8 mouse cellular contexts compared by ENCODE assay signal in genomic region chr12:111946716-111947115, GRCm38 (mm10). TPM values are rescaled to one million over a fixed set of nuclear protein-coding genes. Genes with fewer than 3 reads are reported as not detected.
DNase-seq lines count a peak whose midpoint lies in the region; ATAC-seq and TF ChIP-seq lines count a peak whose summit lies in the region.

No protein-coding gene starts in this region.

- peak; percentile 95 for TF ChIP-seq RAD21 in CH12.LX (IDR thresholded peaks at IDR 0.05; ENCODE audit: low read depth, low read length)

- no peak for DNase-seq in frontal cortex, postnatal 25 days (ENCODE audit: low spot score in 2 of 2)
- DNase-seq in CH12.LX (ENCODE audit: extremely low read depth) = peak; percentile 82
- DNase-seq in cerebellum, adult 9-10 months = peak; percentile 80
- peak; percentile 83 to 88 for DNase-seq in kidney, postnatal 36 days
- peak; percentile 53 for DNase-seq in thymus, postnatal 0 days (ENCODE audit: low spot score)

- no peak overlapping the region for H3K27ac ChIP-seq in CH12.LX (ENCODE audit: insufficient read depth, low read depth)
- peak overlapping the region; percentile 96 for H3K27ac ChIP-seq in heart, embryonic 13.5 days (replicated peaks)

- no peak overlapping the region for H3K4me2 ChIP-seq in CH12.LX (ENCODE audit: insufficient read depth, low read depth, poor library complexity, severe bottlenecking)
- peak overlapping the region; percentile 25; the same call in 1 of the 2 replicates for H3K4me2 ChIP-seq in heart, embryonic 13.5 days

- dilution Hi-C loops in CH12.LX (cut with MboI; ENCODE audit: extremely low pct_ligation_motif_present, extremely low pct_unique_long_range_greater_than_20kb, low sequenced_read_pairs) = no loop called here

- WGBS in heart, embryonic 13.5 days = 20% methylated on average over 2 of the region's 2 CpGs

- no peaks in the 10 kb centered on the region for H3K79me2 ChIP-seq in CH12.LX (replicated peaks; ENCODE audit: control insufficient read depth, extremely low read depth, insufficient read depth, poor library complexity, severe bottlenecking)

- no peak overlapping the region for H3K4me3 ChIP-seq in CH12.LX (replicated peaks in 1 of 3; ENCODE audit: low read depth in 2 of 3, low read length in 2 of 3, poor library complexity in 1 of 3)
- H3K4me3 ChIP-seq in heart, embryonic 13.5 days = no peak overlapping the region

- no peaks in the 10 kb centered on the region for H3K27me3 ChIP-seq in CH12.LX (replicated peaks)
- no peaks in the 10 kb centered on the region for H3K27me3 ChIP-seq in heart, embryonic 13.5 days (replicated peaks)

- H3K9me3 ChIP-seq in CH12.LX (replicated peaks; ENCODE audit: low read length) = no peaks in the 10 kb centered on the region
- H3K9me3 ChIP-seq in heart, embryonic 13.5 days = no peaks in the 10 kb centered on the region

- in situ Hi-C loops in CH12.LX (cut with MboI; ENCODE audit: low pct_ligation_motif_present, low pct_unique_long_range_greater_than_20kb, low sequenced_read_pairs) = no loop called here

- no peak for TF ChIP-seq POLR2A in CH12.LX (IDR thresholded peaks at IDR 0.05; ENCODE audit: low read depth, low read length)

- peaks cover 2 to 22% of the 10 kb centered on the region in 2 experiments; a peak in 3 of 4 replicates for H3K4me1 ChIP-seq in CH12.LX (ENCODE audit: control insufficient read depth in 1 of 2, insufficient read depth in 2 of 2)
- peaks cover 38% of the 10 kb centered on the region for H3K4me1 ChIP-seq in heart, embryonic 13.5 days

- no peak overlapping the region for H3K9ac ChIP-seq in CH12.LX (ENCODE audit: insufficient read depth, low read depth)
- H3K9ac ChIP-seq in heart, embryonic 13.5 days = no peak overlapping the region

- peak; percentile 43 to 94; a peak in 3 of 4 replicates for TF ChIP-seq CTCF in CH12.LX (conservative IDR thresholded peaks at IDR 0.05 in 1 of 2, IDR thresholded peaks at IDR 0.05 in 1 of 2; ENCODE audit: low read depth in 2 of 2, low read length in 2 of 2)

- ATAC-seq in frontal cortex, adult (ENCODE audit: low TSS enrichment) = 0 out of 2 replicates have a peak, but pooled peaks have one; percentile 35
- no peak for ATAC-seq in heart, embryonic 13.5 days (ENCODE audit: extremely low read depth, insufficient number of reproducible peaks, low FRiP score, low TSS enrichment)
- peak; percentile 68 for ATAC-seq in megakaryocyte, adult 5-6 weeks (ENCODE audit: poor library complexity, severe bottlenecking)

- no peak for TF ChIP-seq EP300 in CH12.LX (IDR thresholded peaks at IDR 0.05; ENCODE audit: low read length)

- H3K36me3 ChIP-seq in CH12.LX (replicated peaks in 1 of 2; ENCODE audit: control insufficient read depth in 1 of 2, insufficient read depth in 1 of 2, low read length in 1 of 2) = no peaks in the 10 kb centered on the region
- no peaks in the 10 kb centered on the region for H3K36me3 ChIP-seq in heart, embryonic 13.5 days

TF ChIP-seq in CH12.LX, 34 proteins besides CTCF, POLR2A, EP300 and RAD21:
- TF ChIP-seq JUND (conservative IDR thresholded peaks at IDR 0.05; ENCODE audit: low read depth, low read length) (no peak), GABPA (IDR thresholded peaks at IDR 0.05; ENCODE audit: insufficient replicate concordance, low read depth, low read length) (no peak), MEF2A (IDR thresholded peaks at IDR 0.05; ENCODE audit: borderline replicate concordance, low read depth, low read length) (no peak), NRF1 (IDR thresholded peaks at IDR 0.05; ENCODE audit: low read depth, low read length) (no peak), ZNF384 (IDR thresholded peaks at IDR 0.05; ENCODE audit: low read depth, low read length) (no peak), MAZ (IDR thresholded peaks at IDR 0.05; ENCODE audit: low read depth, low read length) (no peak), USF2 (conservative IDR thresholded peaks at IDR 0.05; ENCODE audit: low read depth, low read length) (no peak), SMC3 (IDR thresholded peaks at IDR 0.05; ENCODE audit: low read depth, low read length) (peak; percentile 91), SIN3A (IDR thresholded peaks at IDR 0.05; ENCODE audit: low read length) (no peak), ELF1 (IDR thresholded peaks at IDR 0.05; ENCODE audit: low read depth, low read length) (peak; percentile 73), UBTF (IDR thresholded peaks at IDR 0.05; ENCODE audit: low read depth, low read length) (no peak), HCFC1 (IDR thresholded peaks at IDR 0.05; ENCODE audit: low read depth, low read length) (peak; percentile 38; the same call in 1 of the 2 replicates), ZC3H11A (IDR thresholded peaks at IDR 0.05; ENCODE audit: low read depth, low read length) (peak; percentile 62)
TF ChIP-seq in CH12.LX: peak in this region for 4.

RNA-seq across cellular contexts. Expression of gene Atp5mpl, which starts 20.1 kb away (rescaled TPM):
- total RNA-seq in CH12.LX (2012; rRNA removed) (224 and 276 TPM in 2 replicates), CH12.LX (2014; rRNA removed) (669 and 768 TPM in 2 replicates)
- polyA plus RNA-seq in CH12.LX (2012; ENCODE audit: insufficient read length, low read depth) = 164 and 172 TPM in 2 replicates
- polyA plus RNA-seq in heart, embryonic 13.5 days (2015; fragmentation: Nextera tagmentation; extraction: Ambion mirVana) = 1,511 and 1,650 TPM in 2 replicates
- total RNA-seq in megakaryocyte, adult 5-6 weeks (2015) = 371 and 395 TPM in 2 replicates
- 580 and 630 TPM in 2 replicates for total RNA-seq in megakaryocyte, adult 5-6 weeks (2017)
- 879 and 927 TPM in 2 replicates for polyA plus RNA-seq in thymus, postnatal 0 days (2015; fragmentation: Nextera tagmentation; extraction: Ambion mirVana)

RNA-seq across cellular contexts. Expression of gene Tdrd9, which starts 24.6 kb away (rescaled TPM):
- not detected in 2 replicates for total RNA-seq in CH12.LX (2012; rRNA removed)
- not detected in 2 replicates for total RNA-seq in CH12.LX (2014; rRNA removed)
- not detected in 2 replicates for polyA plus RNA-seq in CH12.LX (2012; ENCODE audit: insufficient read length, low read depth)
- 0.07 and 0.19 TPM in 2 replicates for polyA plus RNA-seq in heart, embryonic 13.5 days (2015; fragmentation: Nextera tagmentation; extraction: Ambion mirVana)
- total RNA-seq in megakaryocyte, adult 5-6 weeks (2015) = 0.07 TPM in 1 of 2 replicates, not detected in the other
- not detected in 2 replicates for total RNA-seq in megakaryocyte, adult 5-6 weeks (2017)
- polyA plus RNA-seq in thymus, postnatal 0 days (2015; fragmentation: Nextera tagmentation; extraction: Ambion mirVana) = 0.12 and 0.16 TPM in 2 replicates

RNA-seq across cellular contexts. Expression of gene Rd3l, which starts 34.4 kb away (rescaled TPM):
- total RNA-seq in CH12.LX (2012; rRNA removed) (not detected in 2 replicates), CH12.LX (2014; rRNA removed) (not detected in 2 replicates)
- polyA plus RNA-seq in CH12.LX (2012; ENCODE audit: insufficient read length, low read depth) = not detected in 2 replicates
- polyA plus RNA-seq in heart, embryonic 13.5 days (2015; fragmentation: Nextera tagmentation; extraction: Ambion mirVana) = 0.59 and 0.95 TPM in 2 replicates
- not detected in 2 replicates for total RNA-seq in megakaryocyte, adult 5-6 weeks (2015)
- total RNA-seq in megakaryocyte, adult 5-6 weeks (2017) = not detected in 2 replicates
- not detected in 2 replicates for polyA plus RNA-seq in thymus, postnatal 0 days (2015; fragmentation: Nextera tagmentation; extraction: Ambion mirVana)

RNA-seq across cellular contexts. Expression of gene Ppp1r13b, which starts 38.8 kb away (rescaled TPM):
- total RNA-seq in CH12.LX (2012; rRNA removed) (0.64 and 0.76 TPM in 2 replicates), CH12.LX (2014; rRNA removed) (0.34 and 0.42 TPM in 2 replicates)
- 1.3 and 2.0 TPM in 2 replicates for polyA plus RNA-seq in CH12.LX (2012; ENCODE audit: insufficient read length, low read depth)
- polyA plus RNA-seq in heart, embryonic 13.5 days (2015; fragmentation: Nextera tagmentation; extraction: Ambion mirVana) = 12.4 and 12.5 TPM in 2 replicates
- total RNA-seq in megakaryocyte, adult 5-6 weeks (2015) = 3.8 and 6.9 TPM in 2 replicates
- 2.8 and 3.3 TPM in 2 replicates for total RNA-seq in megakaryocyte, adult 5-6 weeks (2017)
- 17.0 and 18.3 TPM in 2 replicates for polyA plus RNA-seq in thymus, postnatal 0 days (2015; fragmentation: Nextera tagmentation; extraction: Ambion mirVana)

Comparison
In these comparisons a context has a peak if more than half of its experiments do, and no peak if none do; other contexts are left out.
1. DNase-seq: peak in CH12.LX (single experiment), cerebellum, adult 9-10 months (single experiment), kidney, postnatal 36 days (2 of 2) and thymus, postnatal 0 days (single experiment); none in frontal cortex, postnatal 25 days (0 of 2).